Mouse (Mus musculus) cerebellum, adult 2 months (tissue): ENCODE results near the gene Gucd1. TPM values are rescaled to one million over a fixed set of nuclear protein-coding genes. Genes with fewer than 3 reads are reported as not detected.
"Not testable (repeated sequence)": the region's sequence is repeated elsewhere in the genome, so short reads cannot be mapped to it uniquely, and the experiment has no call there.

ENCODE experiments used
- DNase-seq, 2 experiments: peaks; one replicate each; pipeline ENCODE4 v3.0.0; 2021
- H3K27ac ChIP-seq: fragments of 200-500 bp; 2 replicates; pipeline ENCODE4 v1.5.1; 2012; ENCODE audit warnings: low read length, control low read depth, inconsistent platforms; ENCODE audit not compliant: insufficient read depth
- H3K27me3 ChIP-seq: fragments of 200-500 bp; 2 replicates; pipeline ENCODE4 v1.6.1; 2012; ENCODE audit warnings: inconsistent platforms, mild to moderate bottlenecking, low read length, moderate library complexity; ENCODE audit not compliant: control insufficient read depth, insufficient read depth
- H3K4me1 ChIP-seq: fragments of 200-500 bp; 2 replicates; pipeline ENCODE4 v1.6.1; 2011; ENCODE audit warnings: low read length; ENCODE audit not compliant: control insufficient read depth, insufficient read depth
- H3K4me3 ChIP-seq: fragments of 200-500 bp; replicated peaks from 2 replicates; pipeline ENCODE3; 2011; ENCODE audit warnings: mild to moderate bottlenecking, low read depth, low read length, control low read depth; ENCODE audit not compliant: insufficient read depth
- CTCF ChIP-seq: fragments of 200-500 bp; IDR thresholded peaks from 2 replicates; pipeline ENCODE4 v1.5.1; 2011; ENCODE audit warnings: low read depth, mild to moderate bottlenecking, control low read depth, low read length, moderate library complexity, borderline replicate concordance; ENCODE audit not compliant: insufficient read depth
- POLR2A ChIP-seq: fragments of 200-500 bp; IDR thresholded peaks from 2 replicates; pipeline ENCODE4 v1.6.1; 2011; ENCODE audit warnings: low read length, control low read depth, borderline replicate concordance; ENCODE audit not compliant: insufficient read depth
- WGBS: fragments of 180-500 bp; shearing (Covaris S2); methylation state at CpG from one replicate; pipeline ENCODE4 v1.1.7; 2018; 5-methylcytosine and 5-hydroxymethylcytosine counted together
- polyA plus RNA-seq: library from polyadenylated mRNA; depleted of rRNA; stranded (reverse); fragments of >200 nt; gene quantifications from 2 replicates; pipeline ENCODE4 v1.2.3, GENCODE M21; 2012

Gucd1 gene
- polyA plus RNA-seq, 1 experiment = 20.7 TPM

DNA sequence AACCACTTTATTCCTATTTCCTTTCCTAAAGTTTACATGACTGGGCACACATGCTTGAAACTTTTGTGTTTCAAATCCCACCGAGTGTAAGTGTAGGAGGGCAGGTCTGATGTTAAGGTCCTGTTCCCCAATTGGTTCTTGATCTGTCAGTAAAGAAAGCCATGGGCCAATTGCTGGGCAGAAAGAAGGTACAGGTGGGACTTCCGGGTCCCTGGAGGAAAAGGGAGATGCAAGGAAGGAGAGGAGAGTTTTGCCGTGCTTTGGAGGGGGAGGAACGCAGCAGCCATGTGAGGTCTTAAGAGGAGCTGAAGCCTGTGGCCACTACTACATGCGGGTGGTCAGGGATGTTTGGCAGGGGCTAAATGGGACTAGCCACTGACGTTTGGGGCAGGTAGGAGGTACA, 152.5 kb downstream of the Gucd1 start:
- DNase-seq = peak; percentile 10 to 12
- Histone ChIP-seq H3K27ac (no peak overlapping the region), H3K27me3 (no peaks in the 10 kb centered on the region), H3K4me3 (peak overlapping the region; percentile 35), H3K4me1 (peaks cover 7% of the 10 kb centered on the region; the same call in 1 of the 2 replicates)
- TF ChIP-seq CTCF = no peak
- TF ChIP-seq POLR2A = no peak
- 67% methylated on average over 6 of the region's 6 CpGs for WGBS

DNA sequence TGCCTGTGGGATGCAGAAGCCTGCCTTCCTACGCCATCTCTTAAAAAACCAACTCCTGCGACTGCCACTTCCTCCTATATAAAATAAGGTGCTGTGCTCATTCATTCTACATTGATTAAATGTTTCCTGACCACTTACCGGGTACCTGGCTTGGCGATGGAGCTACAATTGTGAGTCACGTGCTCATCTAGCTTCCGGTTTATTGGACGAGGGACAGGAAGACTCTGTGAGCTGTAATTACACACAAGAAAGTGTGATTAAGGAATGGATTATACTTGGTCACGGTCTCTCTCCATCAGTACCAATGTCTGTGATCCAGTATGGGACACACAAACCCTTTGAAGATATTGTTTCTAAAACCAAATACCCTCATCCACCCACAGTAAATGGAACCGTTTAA, 153.0 kb downstream of the Gucd1 start:
- DNase-seq = no peak
- 63% methylated on average over 9 of the region's 9 CpGs for WGBS
- TF ChIP-seq CTCF = no peak
- no peak for TF ChIP-seq POLR2A
- Histone ChIP-seq H3K27ac (0 out of 2 replicates have a peak overlapping the region, but pooled peaks have one; percentile 13), H3K4me3 (no peak overlapping the region), H3K4me1 (peaks cover 7% of the 10 kb centered on the region; the same call in 1 of the 2 replicates), H3K27me3 (no peaks in the 10 kb centered on the region)

GRCm38 (mm10) chr10:75364214-75364690, 153.5 kb downstream of the Gucd1 start:
- H3K27me3 ChIP-seq, H3K4me3 ChIP-seq, H3K4me1 ChIP-seq: not testable (repeated sequence)
- 14% methylated on average over 1 of the region's 1 CpGs for WGBS
- peak; percentile 54 for DNase-seq
- H3K27ac ChIP-seq = 0 out of 2 replicates have a peak overlapping the region, but pooled peaks have one; percentile 27

- no peaks in the 10 kb centered on the region for H3K4me1 ChIP-seq
- WGBS = 81% methylated on average over 4 of the region's 4 CpGs
- no peak overlapping the region for H3K4me3 ChIP-seq
- no peak for DNase-seq
- TF ChIP-seq POLR2A (no peak), CTCF (no peak)
- H3K27ac ChIP-seq = no peak overlapping the region
- no peaks in the 10 kb centered on the region for H3K27me3 ChIP-seq
These were observed 162.4 kb downstream of the Gucd1 start for GRCm38 (mm10) chr10:75355341-75355740.

DNA sequence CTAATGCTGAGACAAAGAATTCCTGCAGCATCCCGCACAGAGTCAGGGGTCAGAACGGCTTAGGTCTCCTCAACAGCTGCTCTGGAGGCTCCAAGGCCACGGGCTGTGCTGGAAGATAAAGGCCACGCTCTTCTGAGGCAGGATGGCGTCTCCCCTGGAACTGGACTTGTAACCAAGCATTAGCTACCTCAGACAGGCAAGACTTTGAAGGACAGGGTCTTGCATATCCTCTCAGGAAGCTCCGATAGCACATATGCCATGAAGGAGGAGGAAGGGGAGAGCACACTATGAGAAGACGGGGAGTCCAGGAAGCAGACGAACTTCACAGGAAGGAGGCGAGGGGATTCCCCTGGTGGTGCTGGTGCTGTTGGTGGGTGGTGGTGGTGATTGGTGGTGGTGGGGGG, 163.9 kb downstream of the Gucd1 start:
- WGBS = 67% methylated on average over 9 of the region's 9 CpGs
- DNase-seq, H3K27me3 ChIP-seq, H3K27ac ChIP-seq, H3K4me1 ChIP-seq, H3K4me3 ChIP-seq: not testable (repeated sequence)

DNA sequence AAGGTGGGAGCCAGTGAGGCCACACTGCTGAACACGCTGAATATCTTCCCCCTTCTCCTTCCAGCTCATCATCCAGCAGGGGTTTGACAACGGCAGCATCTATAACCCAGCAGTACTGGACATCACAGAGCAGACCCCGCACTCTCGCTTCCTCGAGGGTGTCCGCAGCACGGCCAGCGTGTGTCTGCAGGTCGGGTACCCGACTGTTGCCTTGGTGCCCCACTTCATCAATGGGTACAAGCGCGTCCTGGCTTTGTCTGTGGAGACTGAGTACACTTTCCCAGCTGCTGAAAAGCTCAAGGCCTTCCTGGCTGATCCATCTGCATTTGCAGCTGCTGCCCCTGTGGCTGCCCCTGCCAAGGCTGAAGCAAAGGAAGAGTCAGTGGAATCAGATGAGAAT, 165.2 kb downstream of the Gucd1 start:
- H3K27me3 ChIP-seq = no peaks in the 10 kb centered on the region
- TF ChIP-seq CTCF (no peak), POLR2A (no peak)
- 94% methylated on average over 12 of the region's 12 CpGs for WGBS

GRCm38 (mm10) chr10:75350564-75350963, 167.2 kb downstream of the Gucd1 start:
- Histone ChIP-seq H3K4me1 (no peaks in the 10 kb centered on the region), H3K27me3 (no peaks in the 10 kb centered on the region), H3K4me3 (no peak overlapping the region), H3K27ac (no peak overlapping the region)
- no peak for TF ChIP-seq POLR2A
- TF ChIP-seq CTCF = no peak
- 60% methylated on average over 5 of the region's 5 CpGs for WGBS
- no peak for DNase-seq

More for the DNA sequence above, 165.2 kb downstream of the Gucd1 start:
- Histone ChIP-seq H3K4me3 (no peak overlapping the region), H3K4me1 (no peaks in the 10 kb centered on the region), H3K27ac (no peak overlapping the region)
- no peak for DNase-seq

- DNase-seq = no peak
- no peak overlapping the region for H3K27ac ChIP-seq
- H3K4me3 ChIP-seq = no peak overlapping the region
- no peak for TF ChIP-seq POLR2A
- TF ChIP-seq CTCF = no peak
- H3K4me1 ChIP-seq = no peaks in the 10 kb centered on the region
- no peaks in the 10 kb centered on the region for H3K27me3 ChIP-seq
- WGBS = 28% methylated on average over 2 of the region's 2 CpGs
These were observed 172.5 kb downstream of the Gucd1 start for GRCm38 (mm10) chr10:75345265-75345664.

- 80% methylated on average over 1 of the region's 1 CpGs for WGBS
- not testable (repeated sequence) for H3K27me3 ChIP-seq, H3K4me3 ChIP-seq, DNase-seq, H3K4me1 ChIP-seq, H3K27ac ChIP-seq
These were observed 173.2 kb downstream of the Gucd1 start for GRCm38 (mm10) chr10:75344563-75344962.
